Mouse (Mus musculus) embryonic stem cell, embryonic (primary cell): ENCODE results near the gene Usp47.

ENCODE experiments used
- CTCF ChIA-PET, 4 experiments: fragments of 300-600 bp in 2 of 4; fragments of 350-600 bp in 2 of 4; sonication (Branson Sonifier 250); formaldehyde crosslinking; loops; one replicate each; lab custom pipeline; 2022; ENCODE audit warnings: inconsistent platforms in 2 of 4; lab: Charles Lee
- POLR2A ChIA-PET, 4 experiments: fragments of 300-600 bp in 2 of 4; fragments of 350-600 bp in 2 of 4; sonication (Branson Sonifier 250); formaldehyde crosslinking; loops; one replicate each; lab custom pipeline; 2022; ENCODE audit warnings: antibody characterized with exemption in 4 of 4, inconsistent platforms in 1 of 4; lab: Charles Lee

Gene Usp47

DNA sequence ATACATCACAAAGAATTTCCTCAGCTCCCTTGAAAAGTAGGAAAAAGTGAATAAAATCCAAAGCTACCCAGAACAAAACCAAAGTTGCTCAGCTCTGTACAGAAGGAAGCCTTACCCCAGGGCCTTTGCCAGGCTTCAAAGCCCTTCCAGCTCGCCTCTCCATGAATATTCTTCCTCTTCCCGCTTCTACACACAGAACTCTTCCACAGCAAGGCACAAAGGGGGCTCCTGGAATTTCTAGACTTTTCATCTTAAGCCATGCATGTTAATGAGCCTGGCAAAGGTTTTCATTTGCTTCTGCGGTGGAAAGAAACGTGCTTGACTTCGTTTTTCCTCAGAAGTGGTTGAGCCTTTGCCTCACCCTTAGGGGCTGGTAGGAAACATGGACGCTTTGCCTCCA lies 108.7 kb downstream of the Usp47 start:
- ChIA-PET CTCF (interaction anchor here in 2 of 4 experiments (0.6 to 2.1 kb wide), 3 partner anchors 26 to 81 kb away, joined by 5 to 6 read pairs (median 5); partner anchors contain the start of gene Dkk3 (in 1 of the 2)), POLR2A (interaction anchor here in 3 of 4 experiments (0.7 to 1.4 kb wide), 3 partner anchors 18 to 1054 kb away, joined by 3 to 4 read pairs (median 3); no protein-coding TSS in a partner anchor)

DNA sequence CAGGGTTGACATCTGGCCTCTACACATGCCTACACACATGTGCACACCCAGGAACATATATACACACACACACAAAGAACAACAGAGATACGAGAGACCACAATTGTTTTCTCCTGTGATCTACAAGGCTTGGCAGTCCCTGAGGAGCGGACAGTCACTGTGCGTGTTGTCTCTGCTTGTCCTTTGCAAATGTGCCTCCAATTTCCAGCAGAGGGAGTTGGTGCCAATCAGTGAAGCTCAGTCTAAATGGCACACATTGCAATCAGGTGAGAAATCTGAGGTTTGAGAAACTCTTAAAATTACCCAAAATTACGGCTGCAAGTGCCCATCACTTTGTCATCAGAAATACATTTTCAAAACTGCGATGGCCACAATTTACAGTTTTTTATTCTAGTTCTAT lies 110.0 kb downstream of the Usp47 start:
- ChIA-PET CTCF (interaction anchor here in 1 of 4 experiments (0.8 kb wide), 1 partner anchor 25 kb away, joined by 3 read pairs; the partner anchor contains the start of gene Dkk3), POLR2A (no interaction called here)

DNA sequence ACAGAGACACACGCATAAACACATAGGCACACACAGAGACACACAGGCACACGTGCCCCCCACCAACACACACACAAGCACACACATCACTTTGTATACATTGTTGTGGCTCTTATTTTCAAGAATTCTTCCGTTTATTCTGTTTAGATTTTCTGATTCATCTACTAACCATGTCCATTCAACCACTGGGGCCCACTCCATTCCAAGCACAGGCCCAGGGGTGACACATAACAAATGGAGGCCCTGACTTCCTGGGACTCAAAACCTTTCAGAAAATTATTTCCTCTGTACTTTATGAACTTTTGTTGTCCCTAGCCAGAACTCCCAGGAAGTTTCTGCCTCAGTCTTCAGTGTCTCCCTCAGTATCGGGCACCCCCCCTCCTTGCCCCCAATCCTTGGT lies 111.9 kb downstream of the Usp47 start:
- POLR2A ChIA-PET = no interaction called here
- CTCF ChIA-PET = no interaction called here

DNA sequence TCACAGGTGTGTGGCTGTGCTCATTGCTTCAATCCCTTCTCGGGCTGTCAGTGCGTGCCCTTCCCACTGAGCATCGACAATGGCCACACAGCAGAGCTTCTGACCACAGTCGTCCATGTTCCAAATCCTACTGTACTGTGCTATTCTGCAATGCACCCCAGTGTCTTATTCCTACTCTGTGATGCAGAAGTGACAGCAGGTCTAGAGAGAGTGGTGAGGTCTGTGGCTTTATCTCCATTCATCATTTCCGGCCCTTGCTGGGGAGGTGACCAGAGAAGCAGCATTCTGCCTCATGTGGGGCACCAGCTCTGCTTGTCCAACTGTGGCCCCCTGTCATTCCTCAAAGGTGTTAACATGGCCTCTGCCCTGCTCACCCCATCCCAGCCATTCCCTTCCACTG lies 113.2 kb downstream of the Usp47 start:
- CTCF ChIA-PET = no interaction called here
- POLR2A ChIA-PET = no interaction called here

DNA sequence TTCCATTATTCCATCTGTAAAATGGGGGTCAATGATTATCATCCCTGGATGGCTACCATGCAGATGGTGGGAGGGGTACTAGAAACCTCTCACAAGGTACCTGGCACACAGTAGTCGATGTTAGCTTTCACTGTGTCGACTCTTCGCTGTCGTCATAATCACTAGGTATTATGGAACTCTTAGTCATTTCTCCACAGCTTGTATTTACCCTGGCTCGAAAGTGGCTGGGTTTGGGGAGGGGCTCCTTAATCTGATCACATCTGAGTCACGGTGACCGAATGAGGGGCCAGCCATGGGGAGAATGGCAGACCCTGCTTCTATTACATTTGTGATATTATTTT lies 114.8 kb downstream of the Usp47 start:
- ChIA-PET POLR2A (interaction anchor here in 3 of 4 experiments (0.9 to 4.0 kb wide), 13 partner anchors 10 to 116 kb away, joined by 3 to 24 read pairs (median 4); partner anchors contain the start of gene Dkk3 (in 3 of the 3)), CTCF (interaction anchor here in 2 of 4 experiments (0.9 to 1.0 kb wide), 2 partner anchors 42 kb away, joined by 3 to 8 read pairs; no protein-coding TSS in a partner anchor)

DNA sequence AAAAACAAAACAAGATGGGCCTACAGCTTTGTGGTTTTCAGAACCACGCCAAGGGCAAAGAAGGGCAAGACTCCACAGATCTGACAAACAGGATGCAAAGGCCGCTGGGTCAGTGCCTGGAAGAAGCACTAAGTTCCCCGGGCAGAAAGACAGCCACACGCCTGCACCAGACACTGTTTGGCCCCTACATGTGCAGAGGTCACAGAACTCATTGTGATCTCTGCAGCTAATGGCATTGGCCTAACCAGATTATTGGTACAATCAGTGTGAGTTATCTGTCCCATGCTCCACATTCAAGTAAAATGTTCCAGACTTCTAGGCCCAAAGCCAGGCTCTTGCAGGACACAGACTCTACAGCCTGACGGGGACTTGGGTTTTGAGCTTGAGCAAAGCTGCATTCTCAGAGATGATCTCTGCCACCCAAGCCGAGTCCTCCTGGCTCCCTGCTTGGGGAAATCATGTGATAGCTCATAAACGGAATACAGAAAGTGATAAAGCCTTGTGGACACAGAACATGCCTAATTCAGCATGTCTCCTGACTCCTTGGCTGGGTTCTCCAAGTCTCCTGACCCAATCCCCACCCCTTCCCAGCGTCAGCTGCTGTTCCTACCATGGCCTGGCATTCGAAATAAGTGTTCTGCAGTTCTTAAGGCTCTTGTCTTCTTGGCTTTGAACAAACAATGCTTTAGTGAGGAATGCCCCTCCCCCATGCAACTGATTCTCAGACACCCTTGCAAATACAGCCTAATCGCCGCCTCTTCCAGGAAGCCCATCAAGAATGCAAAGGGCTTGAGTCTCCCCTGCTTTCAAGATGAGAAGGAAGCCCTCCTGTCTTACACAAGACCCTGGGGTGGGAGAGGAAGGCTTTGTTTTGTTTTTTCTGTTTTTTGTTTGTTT lies 115.5 kb downstream of the Usp47 start:
- ChIA-PET POLR2A (interaction anchor here in 3 of 4 experiments (0.9 to 4.0 kb wide), 17 partner anchors 11 to 394 kb away, joined by 3 to 24 read pairs (median 3); partner anchors contain the start of genes Dkk3 (in 3 of the 3) and Usp47 (in 1 of the 3)), CTCF (interaction anchor here in 2 of 4 experiments (0.9 to 1.0 kb wide), 2 partner anchors 41 kb away, joined by 3 to 8 read pairs; no protein-coding TSS in a partner anchor)

DNA sequence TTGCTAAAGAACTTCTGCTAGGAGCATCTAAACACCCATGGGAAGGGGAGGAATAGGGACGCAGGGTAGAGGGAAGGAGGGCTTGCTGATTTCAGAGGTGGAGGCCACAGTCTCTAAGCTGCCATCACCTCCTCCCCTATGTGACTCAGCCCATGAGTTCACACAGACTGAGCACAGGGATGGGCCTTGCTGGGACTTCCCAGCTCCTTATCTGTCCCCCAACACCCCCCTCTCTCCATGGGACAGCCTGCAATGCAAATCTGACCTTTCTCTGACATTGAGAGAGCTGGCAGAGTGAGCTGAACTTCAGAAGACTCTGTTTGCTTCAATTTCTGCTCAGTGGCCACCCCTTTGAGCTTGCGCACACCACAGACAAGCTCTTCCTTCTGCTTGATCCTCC lies 117.4 kb downstream of the Usp47 start:
- ChIA-PET POLR2A (interaction anchor here in 3 of 4 experiments (0.8 to 4.0 kb wide), 4 partner anchors 8 to 30 kb away, joined by 3 to 24 read pairs (median 6); partner anchors contain the start of gene Dkk3 (in 1 of the 3)), CTCF (interaction anchor here in 1 of 4 experiments (1.2 kb wide), 1 partner anchor 228 kb away, joined by 3 read pairs; no protein-coding TSS in a partner anchor)

DNA sequence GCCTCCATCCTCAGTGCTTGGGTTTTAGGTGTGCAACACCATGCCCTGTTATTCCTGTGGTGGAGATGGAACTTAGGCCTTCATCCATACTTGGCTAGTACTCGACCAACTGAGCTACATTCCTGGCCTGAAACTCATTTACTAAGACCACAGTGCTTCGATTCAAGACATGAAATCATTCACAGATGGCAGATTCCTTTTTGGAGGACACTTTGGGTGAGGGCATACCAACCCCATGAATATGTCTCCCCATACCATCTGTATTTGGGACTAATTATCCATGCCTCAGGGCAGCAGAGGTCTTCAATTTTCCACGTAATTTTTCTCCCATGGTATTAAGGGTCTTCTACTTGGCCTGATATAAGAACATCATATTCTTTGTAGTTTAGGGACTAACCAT lies 119.3 kb downstream of the Usp47 start:
- POLR2A ChIA-PET = interaction anchor here in 2 of 4 experiments (1.3 to 2.2 kb wide), 3 partner anchors 12 to 32 kb away, joined by 3 to 5 read pairs (median 4); no protein-coding TSS in a partner anchor
- CTCF ChIA-PET = interaction anchor here in 1 of 4 experiments (0.5 kb wide), 1 partner anchor 886 kb away, joined by 3 read pairs; no protein-coding TSS in a partner anchor

DNA sequence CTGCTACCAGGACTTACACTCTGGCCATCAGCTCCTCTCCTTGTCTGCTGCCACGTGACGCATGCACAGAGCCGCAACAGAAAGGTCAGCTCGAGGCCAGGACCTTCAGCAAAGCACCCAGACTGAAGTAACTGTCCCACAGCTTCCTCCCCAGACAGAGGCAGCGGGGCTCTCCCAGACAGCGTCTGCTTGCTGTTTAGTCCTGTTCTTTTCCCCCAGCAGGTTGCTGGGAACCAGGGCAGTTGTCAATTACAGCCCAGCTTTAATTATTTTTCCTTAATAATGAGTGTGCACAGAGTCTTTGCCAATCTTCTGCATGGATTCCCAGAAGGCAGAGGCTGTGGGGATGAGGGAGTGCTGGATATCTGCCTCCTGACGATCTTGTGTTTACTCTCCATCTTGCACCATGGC lies 119.8 kb downstream of the Usp47 start:
- ChIA-PET POLR2A (interaction anchor here in 2 of 4 experiments (0.7 to 2.2 kb wide), 5 partner anchors 12 to 32 kb away, joined by 3 to 5 read pairs (median 4); partner anchors contain the start of gene Dkk3 (in 1 of the 2)), CTCF (interaction anchor here in 1 of 4 experiments (0.5 kb wide), 1 partner anchor 887 kb away, joined by 3 read pairs; no protein-coding TSS in a partner anchor)

DNA sequence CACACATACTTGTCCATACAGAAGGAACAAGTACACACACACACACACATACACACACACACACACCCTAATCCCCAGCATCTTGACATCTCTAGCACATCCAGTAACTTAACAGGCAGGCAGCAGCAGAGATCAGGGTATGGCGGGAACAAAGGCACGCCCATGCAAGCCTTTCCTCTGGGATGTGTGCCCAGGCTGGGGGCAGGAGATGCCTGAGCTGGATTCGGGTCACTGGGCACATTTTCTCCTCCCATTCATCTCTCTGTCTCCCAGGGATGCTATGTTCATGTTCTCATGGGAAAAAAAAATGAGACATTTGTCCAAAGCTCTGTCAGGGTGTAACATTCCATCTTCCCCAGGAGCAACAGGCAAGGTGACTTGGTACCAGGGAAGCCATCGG lies 120.7 kb downstream of the Usp47 start:
- POLR2A ChIA-PET = interaction anchor here in 2 of 4 experiments (1.3 to 2.2 kb wide), 4 partner anchors 11 to 33 kb away, joined by 3 to 5 read pairs (median 4); partner anchors contain the start of gene Dkk3 (in 1 of the 2)
- CTCF ChIA-PET = interaction anchor here in 1 of 4 experiments (0.6 kb wide), 2 partner anchors 14 to 964 kb away, joined by 3 read pairs; no protein-coding TSS in a partner anchor

DNA sequence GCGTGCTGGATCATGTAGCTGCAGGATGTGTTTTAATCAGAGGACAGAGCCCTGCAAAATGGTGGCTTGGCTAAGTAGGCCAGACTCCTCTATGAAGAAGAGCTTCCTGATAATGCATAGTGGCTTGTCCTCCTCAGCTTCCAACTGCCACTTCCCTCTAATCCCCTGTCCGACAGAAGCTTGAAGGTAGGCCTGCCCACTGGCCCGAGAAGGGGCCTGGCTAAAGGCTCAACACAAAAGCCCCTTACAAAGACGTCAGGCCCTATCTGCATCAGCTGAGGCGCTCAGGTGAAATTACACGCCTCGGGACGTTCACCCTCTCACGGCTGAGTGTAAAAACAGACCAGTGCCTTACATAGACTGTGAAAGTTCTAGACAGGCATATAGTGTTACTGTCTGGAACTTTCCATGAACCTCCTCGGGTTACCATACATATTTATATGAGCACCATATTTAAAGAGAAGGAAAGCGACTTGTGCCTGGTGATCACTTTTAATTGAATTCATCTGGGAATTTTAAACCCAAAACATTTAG lies 121.4 kb downstream of the Usp47 start:
- ChIA-PET POLR2A (interaction anchor here in 2 of 4 experiments (0.6 to 2.2 kb wide), 3 partner anchors 14 to 263 kb away, joined by 3 to 5 read pairs (median 4); partner anchors contain the start of gene Dkk3 (in 1 of the 2)), CTCF (no interaction called here)

DNA sequence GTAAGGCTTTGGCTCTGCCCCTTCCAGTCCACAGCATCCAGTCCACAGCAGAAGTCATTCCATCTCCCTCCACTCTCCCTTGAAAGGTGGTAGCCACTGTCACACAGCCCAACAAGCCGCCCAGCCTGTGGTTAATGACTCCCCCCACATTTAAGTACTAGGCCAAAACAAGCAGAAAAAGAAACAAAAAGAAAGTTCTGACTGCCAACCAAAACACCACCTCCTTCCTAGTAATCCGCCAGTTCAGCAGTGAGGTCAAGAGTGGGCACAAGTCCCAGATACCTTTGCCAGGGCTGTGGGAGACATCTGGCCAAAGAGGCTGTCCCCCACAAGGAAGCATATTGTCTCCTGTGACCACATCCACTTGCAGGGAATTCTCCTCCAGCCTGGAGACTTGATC lies 124.7 kb downstream of the Usp47 start:
- CTCF ChIA-PET = no interaction called here

DNA sequence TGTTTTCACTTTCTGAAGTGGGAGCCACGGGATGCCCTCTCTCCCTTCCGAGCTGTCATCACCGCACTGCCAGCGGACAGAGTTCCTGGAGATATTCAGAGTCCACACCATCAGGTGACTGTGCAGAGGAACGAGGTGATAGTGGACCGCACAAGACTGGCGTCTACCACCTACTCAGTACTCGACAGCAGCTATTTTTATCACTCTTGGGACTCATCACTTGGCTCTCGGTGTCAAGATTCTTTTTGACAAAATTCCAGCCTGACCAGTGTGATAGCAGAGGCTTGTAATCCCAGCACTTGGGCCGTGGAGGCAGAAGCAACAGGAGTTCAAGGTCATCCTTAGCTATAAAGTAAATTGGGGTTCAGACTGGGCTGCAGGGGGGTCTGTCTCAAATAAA lies 125.8 kb downstream of the Usp47 start:
- POLR2A ChIA-PET = interaction anchor here in 2 of 4 experiments (0.8 to 1.2 kb wide), 2 partner anchors 9 to 10 kb away, joined by 3 to 5 read pairs; partner anchors contain the start of gene Dkk3 (in 1 of the 2)

More for the DNA sequence above, 124.7 kb downstream of the Usp47 start:
- POLR2A ChIA-PET = no interaction called here

DNA sequence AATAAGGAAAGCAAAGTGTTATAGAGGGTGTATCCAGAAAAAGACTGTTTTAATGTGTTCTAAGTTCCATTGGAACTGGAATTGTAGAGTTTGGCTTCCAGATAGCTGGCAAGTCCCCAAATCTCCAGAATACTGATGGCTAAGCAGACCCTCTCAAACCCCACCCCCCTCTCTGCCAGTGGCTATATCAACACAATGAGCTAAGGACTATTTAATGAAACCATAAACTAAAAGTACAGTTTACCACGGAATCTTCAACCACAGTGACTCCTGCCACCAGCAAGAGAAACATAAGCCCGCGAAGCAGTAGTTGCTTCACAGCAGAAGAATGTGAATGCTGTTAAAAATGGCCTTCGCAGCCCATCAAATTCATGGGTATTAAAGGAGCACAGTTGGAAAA lies 131.1 kb downstream of the Usp47 start:
- ChIA-PET CTCF (interaction anchor here in 1 of 4 experiments (1.5 kb wide), 1 partner anchor 26 kb away, joined by 6 read pairs; no protein-coding TSS in a partner anchor), POLR2A (interaction anchor here in 3 of 4 experiments (1.0 to 1.4 kb wide), 3 partner anchors 11 to 26 kb away, joined by 3 to 5 read pairs (median 4); no protein-coding TSS in a partner anchor)

More for the DNA sequence above, 125.8 kb downstream of the Usp47 start:
- CTCF ChIA-PET = no interaction called here

DNA sequence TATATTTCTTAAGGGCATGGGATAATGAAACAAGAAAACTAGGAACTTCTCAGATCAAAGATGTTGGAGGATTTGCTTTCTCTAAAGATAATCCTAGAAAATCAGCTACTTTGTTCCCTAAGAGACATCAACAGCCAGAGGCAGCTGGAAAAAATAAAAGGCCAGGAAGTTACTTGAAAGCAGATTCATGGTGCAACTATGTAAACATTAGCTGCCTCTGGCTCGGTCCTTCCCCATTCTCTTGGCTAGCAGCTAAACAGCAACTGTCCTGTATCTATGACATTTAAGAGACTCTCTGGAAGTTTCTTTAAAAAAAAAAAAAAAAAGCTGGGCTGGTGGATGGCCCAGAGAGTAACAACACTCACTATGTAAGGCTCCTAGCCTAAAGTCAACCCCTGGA lies 131.9 kb downstream of the Usp47 start:
- CTCF ChIA-PET = interaction anchor here in 1 of 4 experiments (0.6 kb wide), 2 partner anchors 16 to 978 kb away, joined by 5 to 6 read pairs; no protein-coding TSS in a partner anchor
- POLR2A ChIA-PET = interaction anchor here in 2 of 4 experiments (0.6 to 1.0 kb wide), 2 partner anchors 12 to 79 kb away, joined by 4 read pairs; no protein-coding TSS in a partner anchor

DNA sequence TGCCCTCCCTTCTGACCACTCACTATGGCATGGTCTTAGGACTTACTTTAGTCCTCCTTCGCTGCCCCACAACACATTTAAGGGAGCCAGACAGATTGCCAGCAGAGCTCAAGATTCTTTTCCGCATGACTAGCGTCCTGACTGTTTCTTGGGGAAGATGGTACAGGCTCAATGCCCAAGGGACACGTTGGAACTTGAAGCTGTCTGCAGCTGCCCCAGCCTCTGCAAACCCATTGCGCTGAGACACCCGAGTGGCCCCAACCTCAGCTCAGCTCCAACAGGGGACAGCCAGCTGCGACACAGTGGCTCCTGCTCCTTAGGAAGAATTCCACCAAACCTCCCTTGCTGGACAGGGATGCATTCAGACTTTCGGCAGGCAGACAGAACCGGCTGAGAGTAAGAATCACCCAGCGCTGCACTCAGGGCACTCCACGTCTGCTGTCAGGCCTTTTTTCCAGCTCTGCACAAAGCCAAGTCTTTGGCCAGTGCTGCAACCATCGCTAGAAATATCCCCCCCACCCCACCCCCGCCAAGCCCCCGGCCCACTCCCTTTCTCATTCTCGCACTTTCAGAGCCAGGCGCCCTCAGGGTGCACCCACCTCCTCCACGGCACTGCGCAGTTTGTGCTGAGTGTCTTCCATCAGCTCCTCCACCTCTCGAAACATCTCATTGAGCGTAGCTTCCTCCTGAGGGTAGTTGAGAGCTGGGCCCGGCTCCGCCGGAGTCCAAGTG lies 134.4 kb downstream of the Usp47 start:
- CTCF ChIA-PET = interaction anchor here (0.6 to 3.4 kb wide), 6 partner anchors 22 to 73 kb away, joined by 3 to 13 read pairs (median 4); no protein-coding TSS in a partner anchor
- POLR2A ChIA-PET = interaction anchor here in 3 of 4 experiments (0.7 to 3.5 kb wide), 10 partner anchors 15 to 530 kb away, joined by 3 to 24 read pairs (median 4); no protein-coding TSS in a partner anchor

DNA sequence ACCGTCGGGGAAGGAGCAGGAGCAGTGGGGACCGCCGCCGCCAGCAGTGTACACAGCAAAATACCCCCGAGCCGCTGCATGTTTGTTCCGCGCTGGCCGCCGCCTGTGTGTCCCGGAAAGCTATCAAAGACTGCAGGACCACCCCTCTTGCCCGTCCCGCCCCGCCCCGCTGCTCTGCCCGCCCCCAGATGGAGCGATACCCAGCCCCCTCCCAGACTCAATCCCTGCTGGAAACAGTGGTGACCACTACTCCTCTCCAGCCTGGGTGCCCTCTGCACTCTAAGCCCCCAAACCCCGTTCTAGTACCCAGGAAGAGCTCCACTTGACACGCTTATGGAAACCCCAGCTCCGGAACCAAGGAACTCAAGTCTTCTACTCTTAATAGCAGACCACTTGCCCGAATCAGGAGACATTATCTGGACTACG lies 135.0 kb downstream of the Usp47 start:
- ChIA-PET POLR2A (interaction anchor here in 3 of 4 experiments (0.7 to 3.5 kb wide), 14 partner anchors 8 to 60 kb away, joined by 3 to 24 read pairs (median 4); no protein-coding TSS in a partner anchor), CTCF (interaction anchor here (0.6 to 3.4 kb wide), 10 partner anchors 14 to 308 kb away, joined by 3 to 13 read pairs (median 4); no protein-coding TSS in a partner anchor)
